Mouse (Mus musculus): ENCODE measurements around the gene Ampd3.
A peak's percentile ranks its signal among the peaks of the same experiment; 100 is the strongest.

Ampd3 gene

GRCm38 (mm10) chr7:110770949-110771348, 2.9 kb downstream of the Ampd3 start:
- DNase-seq = no peak

- DNase-seq = peak; percentile 49
These were observed 4.3 kb downstream of the Ampd3 start for GRCm38 (mm10) chr7:110772343-110772742.

DNA sequence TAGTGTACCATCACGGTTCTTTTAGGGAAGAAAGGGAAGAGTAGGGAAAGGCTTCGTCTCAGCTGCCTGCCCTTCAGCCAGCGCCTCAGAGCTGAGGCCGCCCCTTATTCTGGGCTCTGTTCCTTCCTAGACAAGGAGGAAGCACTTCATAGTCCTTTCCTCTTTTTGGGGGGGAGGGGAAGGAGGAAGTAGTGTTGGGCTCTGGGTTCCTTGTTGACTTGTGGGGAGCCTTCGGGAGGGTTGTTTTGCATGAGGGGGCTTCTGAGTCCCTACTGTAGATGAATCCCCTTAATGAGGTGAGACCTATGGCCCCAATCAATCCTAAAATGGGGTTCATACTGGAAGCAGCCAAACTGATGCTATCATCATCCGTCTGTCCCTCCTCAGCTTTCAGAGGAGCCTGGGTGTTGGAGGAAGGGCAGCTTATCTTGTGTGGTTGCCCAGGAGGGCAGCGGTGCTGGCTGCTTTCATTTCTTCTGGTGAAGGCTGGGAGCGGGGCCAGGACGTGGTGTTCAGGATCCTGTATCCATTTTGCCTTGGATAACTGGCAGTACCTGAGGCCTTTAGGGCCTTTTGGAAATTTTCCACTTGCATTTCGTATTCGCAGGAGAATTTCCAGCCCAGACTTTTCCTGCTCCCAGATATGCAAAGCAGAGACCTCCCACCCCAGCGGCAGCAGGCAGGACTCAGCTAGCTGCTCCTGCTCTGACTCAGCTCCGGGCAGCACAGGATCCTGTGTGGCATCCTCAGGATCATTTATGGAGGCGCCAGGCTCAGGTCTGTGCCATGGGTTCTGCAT, 5.4 kb downstream of the Ampd3 start:
- peak; percentile 82 for DNase-seq

DNA sequence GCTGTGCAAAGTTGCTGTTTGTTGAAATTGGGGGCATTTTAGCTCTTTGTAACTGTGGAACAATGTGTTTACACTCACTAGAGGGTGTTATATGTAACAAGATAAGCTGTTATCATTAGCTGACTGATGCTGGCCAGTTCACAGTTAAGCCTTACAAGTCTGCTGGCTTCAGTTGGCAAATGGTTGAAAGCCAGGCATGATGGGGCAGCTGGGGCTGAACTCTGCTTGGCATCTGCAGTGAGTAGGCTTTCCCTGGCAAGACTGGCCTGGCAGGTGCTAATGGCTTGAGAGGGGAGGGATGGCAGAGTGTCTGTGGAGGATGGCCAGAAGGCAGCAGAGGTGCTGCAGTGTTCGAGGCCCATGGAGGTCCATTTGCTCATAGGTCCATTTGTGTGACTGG, 6.1 kb downstream of the Ampd3 start:
- no peak for DNase-seq

GRCm38 (mm10) chr7:110774674-110775073, 6.7 kb downstream of the Ampd3 start:
- DNase-seq = no peak

DNA sequence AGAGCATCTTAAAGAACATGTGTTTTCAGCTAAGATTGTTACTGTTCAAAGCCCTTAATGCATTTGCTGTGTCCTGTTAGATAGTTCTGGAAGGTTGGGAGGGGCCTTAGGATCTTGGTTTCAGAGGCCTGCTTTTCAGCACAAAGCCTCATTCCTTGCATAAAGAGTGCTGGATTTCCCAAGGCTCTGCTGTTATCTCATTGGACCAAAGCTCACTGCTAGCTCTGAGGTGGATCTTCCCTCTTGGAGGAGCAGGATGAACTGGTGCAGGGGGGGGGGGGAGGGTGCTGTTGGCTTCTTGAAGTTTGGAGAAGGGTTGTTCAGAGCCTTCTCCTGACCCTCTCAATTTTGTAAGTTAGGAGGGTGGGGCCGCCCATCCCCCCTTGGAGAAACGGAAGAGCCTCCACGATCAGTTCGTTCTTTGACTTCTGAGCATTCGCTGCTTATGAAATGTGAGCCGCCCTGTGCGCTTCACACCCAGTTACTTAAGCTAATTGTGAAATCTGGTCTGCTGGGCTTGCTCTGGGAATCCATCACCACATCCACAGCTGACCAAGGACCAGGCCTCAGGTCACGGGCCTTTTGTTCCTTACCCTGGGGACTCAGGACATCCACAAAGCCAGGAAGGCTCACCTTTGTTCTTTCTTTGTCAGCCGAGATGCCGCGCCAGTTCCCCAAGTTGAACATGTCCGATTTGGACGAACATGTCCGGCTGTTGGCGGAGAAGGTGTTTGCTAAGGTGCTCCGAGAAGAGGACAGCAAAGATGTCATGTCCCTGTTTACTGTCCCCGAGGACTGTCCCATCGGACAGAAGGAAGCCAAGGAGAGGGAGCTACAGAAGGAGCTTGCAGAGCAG, 9.4 kb downstream of the Ampd3 start:
- DNase-seq = peak; percentile 57

DNA sequence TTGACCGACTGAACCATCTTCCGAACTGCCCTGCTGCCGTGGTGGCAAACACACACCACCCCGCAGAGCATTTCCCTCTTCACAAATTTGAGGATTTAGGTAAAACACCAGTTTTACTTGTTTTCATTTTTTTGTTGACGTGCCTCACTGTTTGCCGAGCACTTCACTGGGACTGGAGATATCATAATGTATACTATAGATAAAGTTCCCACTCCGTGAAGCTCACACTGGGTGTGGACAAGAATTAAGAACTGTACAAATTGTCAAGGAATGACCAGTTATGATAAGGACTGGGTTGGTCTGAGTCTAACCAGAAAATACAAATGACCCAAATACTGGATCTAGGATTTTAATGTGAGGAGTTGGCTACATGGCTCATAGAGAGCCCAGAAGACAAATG, 10.9 kb downstream of the Ampd3 start:
- no peak for DNase-seq

DNA sequence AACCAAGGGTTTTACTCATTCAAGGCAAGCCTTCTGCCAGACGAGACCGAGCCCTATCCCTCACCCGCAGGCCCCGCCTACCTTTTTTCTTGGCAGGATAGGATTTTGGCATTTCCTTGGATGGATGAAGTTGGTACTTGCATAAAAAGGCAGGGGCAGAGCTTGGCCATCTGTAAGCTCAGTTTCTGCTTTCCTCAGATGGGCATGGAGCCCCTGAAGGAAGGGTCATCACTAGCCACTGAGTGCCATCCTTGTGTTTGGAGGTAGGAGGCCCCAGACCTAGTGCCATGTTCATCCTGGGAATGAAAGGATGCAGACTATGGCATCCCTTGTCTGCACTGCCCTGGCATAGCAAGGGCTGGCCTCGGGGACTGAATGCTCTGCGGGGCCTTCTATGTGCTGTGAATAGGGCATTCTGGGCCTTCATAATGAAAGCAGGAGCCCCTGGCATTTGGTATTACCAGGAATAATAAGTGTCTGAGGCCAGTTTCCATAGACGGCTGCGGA, 11.7 kb downstream of the Ampd3 start:
- no peak for DNase-seq

GRCm38 (mm10) chr7:110780520-110780919, 12.5 kb downstream of the Ampd3 start:
- no peak for DNase-seq

- DNase-seq = peak; percentile 53
These were observed 13.3 kb downstream of the Ampd3 start for GRCm38 (mm10) chr7:110781231-110781711.

GRCm38 (mm10) chr7:110782135-110782534, 14.1 kb downstream of the Ampd3 start:
- DNase-seq = peak; percentile 65

DNA sequence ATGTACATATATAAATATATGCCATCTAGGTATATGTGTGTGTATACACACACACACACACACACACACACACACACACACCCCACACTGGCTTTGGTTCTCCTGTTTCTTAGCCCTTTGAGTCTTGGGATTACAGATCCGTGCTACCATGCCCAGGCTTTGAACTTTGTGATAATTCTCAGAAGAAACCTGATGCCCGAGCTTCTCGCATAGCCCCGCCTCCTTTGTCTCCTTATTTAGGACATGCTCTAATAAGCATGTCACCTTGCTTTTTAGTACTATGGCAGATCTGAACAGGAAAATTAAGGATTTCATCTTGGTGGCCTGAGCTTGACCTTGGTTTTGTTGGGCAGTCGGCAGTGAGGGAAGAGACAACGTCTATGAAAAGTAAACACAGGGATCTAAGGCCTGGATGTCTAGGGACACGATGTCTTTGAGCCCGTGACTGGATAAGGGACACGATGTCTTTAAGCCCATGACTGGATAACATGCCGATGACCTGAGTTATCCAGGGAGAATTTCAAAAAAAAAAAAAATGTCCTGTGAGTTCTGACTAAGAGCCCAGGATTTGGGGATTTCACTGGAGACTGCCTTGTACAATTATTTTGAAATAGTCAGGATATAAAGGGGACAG, 15.0 kb downstream of the Ampd3 start:
- peak; percentile 60 for DNase-seq

DNA sequence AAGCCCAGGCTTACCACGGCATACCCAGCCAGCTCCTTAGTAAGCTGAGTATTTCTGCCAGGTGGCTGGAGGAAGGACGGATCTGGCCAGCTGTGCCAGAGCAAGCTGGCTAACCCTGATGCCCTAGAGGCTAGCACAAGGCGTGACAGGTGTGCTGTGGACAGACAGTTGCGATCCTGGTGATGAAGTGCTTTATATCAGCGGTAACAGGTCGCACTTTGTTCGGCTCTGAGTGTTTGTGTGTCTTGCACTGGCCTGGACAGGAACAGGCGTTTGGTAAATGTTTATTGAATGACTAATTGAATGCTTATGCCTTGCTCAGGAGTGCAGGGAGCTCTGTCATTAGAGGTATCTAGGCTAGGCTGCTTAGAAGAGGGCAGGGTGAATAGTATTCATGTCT, 17.0 kb downstream of the Ampd3 start:
- DNase-seq = no peak

DNA sequence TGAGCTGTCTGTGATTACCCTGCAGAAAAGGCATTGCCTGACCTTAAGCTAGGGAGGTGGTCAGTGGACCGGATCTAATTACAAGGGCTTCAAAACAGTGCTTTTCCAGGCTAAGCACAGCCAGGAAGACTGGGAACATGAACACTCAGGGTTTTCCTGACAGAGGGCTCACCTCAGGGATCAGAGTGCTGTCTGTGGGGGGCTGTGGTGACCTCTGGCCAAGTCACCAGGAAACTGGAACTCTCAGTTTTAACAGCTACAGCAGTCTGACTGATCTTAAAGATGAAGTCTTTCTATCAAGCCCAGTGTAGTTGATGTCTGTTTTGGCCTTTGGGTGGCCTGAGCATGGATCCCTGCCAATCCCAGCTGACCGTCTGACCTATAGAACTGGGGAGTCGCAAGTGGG, 17.7 kb downstream of the Ampd3 start:
- DNase-seq = no peak

- peak; percentile 86 for DNase-seq
These were observed 19.3 kb downstream of the Ampd3 start for GRCm38 (mm10) chr7:110787310-110787709.

DNA sequence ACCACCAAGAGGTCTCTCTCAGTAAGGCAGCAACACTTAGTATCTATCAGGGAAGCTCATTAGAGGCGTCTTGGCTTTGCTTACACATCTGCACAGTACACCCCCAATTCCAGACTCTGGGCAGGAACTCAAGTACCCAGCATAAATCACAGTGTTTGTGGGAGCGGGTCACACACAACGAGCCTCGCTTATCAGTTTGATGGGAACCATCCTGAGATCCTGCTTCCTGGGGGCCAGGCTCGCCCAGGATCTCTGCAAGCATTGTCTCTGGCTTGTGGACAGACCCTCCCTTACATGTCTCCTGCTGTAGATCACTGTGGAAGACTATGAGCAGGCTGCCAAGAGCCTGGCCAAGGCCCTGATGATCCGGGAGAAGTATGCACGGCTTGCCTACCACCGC, 22.9 kb downstream of the Ampd3 start:
- no peak for DNase-seq

DNA sequence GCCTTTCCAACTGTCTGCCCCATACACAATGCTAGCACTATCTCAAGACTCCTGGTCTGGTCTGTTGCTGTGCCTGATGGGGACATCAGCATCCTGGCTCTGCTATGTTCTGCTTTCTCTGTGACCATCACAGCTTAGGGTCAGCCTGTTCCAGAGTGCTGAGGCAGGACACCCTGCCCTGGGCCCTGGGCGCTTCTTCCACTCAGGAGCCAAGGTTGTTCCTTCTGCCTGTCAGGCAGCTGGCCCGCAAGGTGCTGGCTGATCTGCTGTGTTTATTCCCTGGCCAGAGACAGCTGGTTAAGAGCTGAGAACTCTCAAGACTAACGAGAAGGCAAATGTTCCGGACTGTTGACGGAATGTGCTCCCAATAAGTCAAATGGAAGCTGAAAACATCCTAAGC, 24.2 kb downstream of the Ampd3 start:
- no peak for DNase-seq

GRCm38 (mm10) chr7:110792834-110793233, 24.8 kb downstream of the Ampd3 start:
- no peak for DNase-seq

GRCm38 (mm10) chr7:110794722-110795121, 26.7 kb downstream of the Ampd3 start:
- no peak for DNase-seq

DNA sequence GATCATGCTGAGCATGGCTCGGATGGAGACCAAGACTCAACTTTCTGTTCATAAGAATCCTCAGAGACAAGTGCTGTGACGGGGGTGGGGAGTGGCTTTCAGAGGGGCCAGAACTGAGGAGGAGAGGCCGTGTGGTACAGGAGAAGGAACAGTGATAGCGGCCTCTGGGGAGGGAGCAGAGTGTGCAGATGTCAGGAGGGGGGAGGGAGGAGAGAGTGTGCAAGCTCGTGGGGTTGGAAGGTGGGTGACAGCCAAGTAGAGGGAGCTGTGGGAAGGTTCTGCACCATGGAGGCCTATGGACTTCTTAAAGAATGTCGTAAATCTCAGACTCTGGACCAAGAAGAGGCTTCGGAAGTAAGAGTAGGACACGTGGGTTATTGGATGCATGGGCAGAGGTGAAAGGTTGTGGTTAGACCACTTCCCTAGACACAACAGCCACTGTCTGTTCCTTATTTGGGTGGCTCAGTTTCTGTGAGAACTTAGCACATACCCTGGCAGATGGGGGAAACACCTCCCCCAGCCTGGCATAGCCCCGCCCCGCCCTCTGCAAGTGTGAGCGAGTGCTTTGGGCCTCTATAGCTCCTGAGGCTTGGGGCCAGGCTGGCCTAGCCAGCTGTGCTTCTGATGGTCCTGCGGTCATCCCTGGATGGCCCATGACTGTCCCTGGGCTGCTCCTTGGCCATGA, 28.5 kb downstream of the Ampd3 start:
- DNase-seq = peak; percentile 80

DNA sequence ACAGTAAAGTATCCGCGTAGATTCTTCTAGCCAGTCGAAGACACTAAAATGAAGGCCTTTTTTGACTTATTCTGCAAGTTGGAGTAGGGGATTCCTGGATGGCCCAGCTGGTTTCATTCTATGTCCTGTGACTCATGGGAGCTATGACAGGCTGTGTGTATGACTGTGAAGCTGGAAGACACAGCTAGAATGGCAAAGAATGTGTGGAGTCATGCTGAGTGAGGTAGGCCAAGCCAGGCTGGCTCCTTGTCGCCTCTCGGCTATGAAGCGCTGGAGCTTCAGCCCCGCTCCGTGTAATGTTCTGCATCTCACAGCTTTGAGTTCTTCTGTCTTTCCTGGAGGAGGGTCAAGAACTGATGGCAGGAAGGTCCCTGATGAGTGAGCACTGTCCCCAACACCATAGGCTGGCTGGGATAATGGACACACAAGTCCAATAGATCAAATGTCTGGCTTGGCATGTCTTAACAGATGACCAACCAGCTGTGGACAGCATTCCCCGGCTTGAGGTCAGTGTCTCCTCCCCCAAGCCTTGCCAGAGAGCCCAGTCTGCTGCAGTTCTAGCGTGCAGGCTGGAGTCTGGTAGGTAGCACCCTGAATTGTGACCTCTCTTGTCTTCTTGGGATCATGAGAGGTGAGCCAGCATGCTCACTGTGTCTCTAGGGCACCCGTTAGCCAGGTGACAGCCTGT, 29.9 kb downstream of the Ampd3 start:
- DNase-seq = no peak

GRCm38 (mm10) chr7:110801028-110801427, 33.0 kb downstream of the Ampd3 start:
- peak; percentile 94 for DNase-seq
